Mouse (Mus musculus) embryonic fibroblast, embryonic 13.5 days (primary cell): ENCODE data around the gene Cfap97d2.

Experiments
- CTCF ChIP-seq: IDR thresholded peaks from 2 replicates; pipeline ENCODE4 v1.5.1; 2011; ENCODE audit warnings: mild to moderate bottlenecking, control low read depth, low read length, moderate library complexity, borderline replicate concordance; ENCODE audit not compliant: insufficient read depth
- POLR2A ChIP-seq: IDR thresholded peaks from 2 replicates; pipeline ENCODE4 v1.6.1; 2011; ENCODE audit warnings: low read depth, mild to moderate bottlenecking, control low read depth, low read length, moderate library complexity

GRCm38 (mm10) chr8:13696157-13696556 is 9.5 kb upstream of the Cfap97d2 start:
- TF ChIP-seq POLR2A: no peak
- TF ChIP-seq CTCF: no peak
